Mouse (Mus musculus) kidney, adult 11 months (tissue): Measurements from ENCODE around the gene Gripap1.
"Not testable (repeated sequence)": the region's sequence is repeated elsewhere in the genome, so short reads cannot be mapped to it uniquely, and the experiment has no call there.

ENCODE experiments used
- DNase-seq: peaks from one replicate; pipeline ENCODE4 v3.0.0; 2022

The Gripap1 gene

DNA sequence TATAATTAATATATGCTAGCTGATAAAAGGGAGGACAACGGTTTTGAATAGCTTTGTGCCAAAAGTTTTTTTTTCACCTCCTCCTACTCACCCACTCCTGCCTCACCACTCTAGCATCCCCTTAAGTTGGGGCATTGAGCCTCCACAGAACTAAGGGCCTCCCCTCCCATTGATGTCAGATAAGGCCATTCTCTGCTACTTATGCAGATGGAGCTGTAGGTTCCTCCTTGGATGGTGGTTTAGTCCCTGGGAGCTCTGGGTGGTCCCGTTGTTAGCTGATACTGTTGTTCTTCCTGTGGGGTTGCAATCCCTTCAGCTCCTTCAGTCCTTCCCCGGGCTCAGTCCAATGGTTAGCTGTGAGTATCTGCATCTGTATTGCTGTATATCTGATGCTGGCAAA is 10.3 kb upstream of the Gripap1 start:
- no peak for DNase-seq

DNA sequence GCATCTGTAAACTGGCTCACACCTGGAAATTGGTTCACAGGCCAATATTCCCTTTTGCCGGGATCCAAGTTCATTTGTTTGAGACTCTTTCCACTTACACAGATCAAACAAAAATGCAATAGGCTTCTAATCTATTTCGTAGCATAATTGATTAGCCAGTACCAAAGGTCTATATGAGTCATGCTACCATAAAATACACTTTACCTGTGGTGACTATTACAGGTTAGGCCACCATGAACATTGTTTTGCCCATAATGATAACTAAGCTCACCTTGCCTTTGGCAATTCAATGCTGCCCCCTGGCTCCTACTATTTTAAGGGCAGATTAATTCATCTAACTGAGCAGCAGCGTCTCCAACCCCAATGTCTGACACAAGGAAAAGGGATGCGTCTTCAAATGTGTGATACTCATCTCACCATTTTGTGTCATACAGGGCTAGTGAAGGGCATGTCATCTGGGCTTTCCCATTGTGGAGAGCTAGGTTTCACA is 6.9 kb upstream of the Gripap1 start:
- no peak for DNase-seq

DNA sequence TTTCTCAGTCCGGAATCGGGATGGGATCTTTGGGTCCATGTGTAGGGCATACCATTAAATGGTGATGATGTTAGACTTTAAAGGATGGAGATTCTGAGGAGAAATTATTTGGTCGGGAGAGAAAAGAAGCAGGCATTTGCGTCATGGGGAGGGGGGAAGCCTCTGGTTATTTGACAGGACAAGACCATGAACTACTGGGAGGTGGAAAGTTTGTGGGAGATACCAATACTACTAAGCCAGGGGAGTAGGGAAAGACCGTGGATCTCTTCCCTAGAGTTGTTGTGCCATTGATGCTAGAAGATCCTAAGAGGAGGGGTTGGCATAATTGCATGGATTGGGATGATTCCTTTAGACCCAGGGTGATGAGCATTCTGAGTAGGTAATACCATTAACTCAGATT is 744 bp downstream of the Gripap1 start:
- DNase-seq = no peak

DNA sequence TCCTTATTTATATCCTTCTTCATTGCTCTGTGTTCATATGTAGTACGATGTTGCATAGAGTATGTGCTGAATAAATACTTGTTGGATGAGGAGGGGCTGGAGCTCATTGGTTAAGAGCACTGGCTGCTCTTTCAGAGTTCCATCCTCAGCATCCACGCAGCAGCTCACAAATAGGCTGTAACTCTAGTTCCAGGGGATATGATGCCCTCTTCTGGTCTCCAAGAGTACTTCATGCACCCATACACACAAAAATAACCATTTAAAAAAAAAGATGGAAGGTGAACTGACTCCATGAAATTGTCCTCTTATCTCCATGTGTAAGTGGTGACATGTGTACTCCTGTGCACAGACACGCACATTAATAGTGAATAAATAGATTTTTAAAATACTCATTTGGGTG is 3.8 kb downstream of the Gripap1 start:
- no peak for DNase-seq

DNA sequence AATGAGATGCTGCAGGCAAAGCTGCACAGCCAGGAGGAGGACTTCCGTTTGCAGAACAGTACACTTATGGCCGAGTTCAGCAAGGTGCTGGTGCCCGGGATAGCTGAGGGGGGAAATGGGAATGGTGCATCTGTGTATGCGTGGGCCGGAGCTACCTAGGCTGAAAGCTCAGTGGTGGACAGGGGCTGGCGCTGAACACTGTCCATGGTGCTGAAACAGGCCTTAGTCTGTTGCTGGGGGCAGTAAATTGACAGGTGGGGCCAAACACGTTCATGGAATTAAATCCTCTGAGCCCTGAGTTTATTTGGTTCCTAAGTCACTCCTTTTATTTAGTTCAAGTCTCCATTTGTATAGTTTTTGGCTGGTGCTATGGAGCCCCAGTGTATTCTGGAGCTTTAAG is 5.5 kb downstream of the Gripap1 start:
- no peak for DNase-seq

DNA sequence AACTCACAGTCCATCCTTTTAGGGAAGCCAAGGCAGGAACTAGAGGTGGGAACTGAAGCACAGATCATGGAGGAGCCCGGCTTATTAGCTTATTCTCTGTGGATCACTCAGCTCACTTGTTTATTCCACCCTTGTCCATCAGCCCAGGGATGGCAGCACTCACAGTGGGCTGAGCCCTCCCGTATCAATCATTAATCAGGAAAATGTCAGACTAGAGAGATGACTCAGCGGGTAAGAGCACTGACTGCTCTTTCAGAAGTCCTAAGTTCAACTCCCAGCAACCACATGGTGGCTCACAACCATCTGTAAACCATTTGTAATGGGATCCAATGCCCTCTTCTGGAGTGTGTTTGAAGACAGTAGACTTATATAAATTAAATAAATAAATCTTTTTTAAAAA is 7.8 kb downstream of the Gripap1 start:
- DNase-seq = peak; percentile 63

DNA sequence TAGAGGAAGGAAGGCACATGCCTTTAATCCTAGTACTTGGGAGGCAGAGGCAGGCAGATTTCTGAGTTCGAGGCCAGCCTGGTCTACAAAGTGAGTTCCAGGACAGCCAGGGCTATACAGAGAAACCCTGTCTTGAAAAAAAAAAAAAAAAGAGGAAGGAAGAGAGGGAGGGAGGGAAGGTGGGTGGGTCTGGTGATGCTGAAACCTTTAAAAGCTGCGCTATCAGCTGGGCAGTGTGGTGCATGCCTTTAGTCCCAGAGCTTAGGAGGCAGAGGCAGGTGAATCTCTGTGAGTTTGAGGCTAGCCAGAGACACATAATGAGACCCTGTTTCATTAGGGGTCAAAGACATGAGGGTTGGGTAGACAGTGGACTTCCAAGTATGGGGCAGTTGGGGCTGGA is 12.6 kb downstream of the Gripap1 start:
- not testable (repeated sequence) for DNase-seq

DNA sequence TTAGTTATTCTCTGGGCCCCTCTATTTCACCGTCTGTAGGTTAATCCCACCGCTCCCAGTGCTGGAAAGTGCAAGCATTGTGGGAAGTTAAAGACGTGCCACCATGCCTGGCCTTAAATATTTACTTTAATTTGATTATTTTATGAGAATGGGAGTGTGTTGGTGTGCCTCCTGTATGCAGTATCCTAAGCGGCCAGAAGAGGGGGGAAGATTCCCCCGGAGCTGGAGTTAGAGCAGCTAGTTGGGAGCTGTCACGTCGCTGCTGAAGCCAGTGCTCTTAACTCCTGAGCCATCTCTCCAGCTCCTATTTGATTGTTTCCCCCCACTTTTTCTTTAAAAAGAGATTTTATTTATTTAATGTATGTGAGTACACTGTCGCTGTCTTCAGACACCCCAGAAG is 25.5 kb downstream of the Gripap1 start:
- DNase-seq = not testable (repeated sequence)

DNA sequence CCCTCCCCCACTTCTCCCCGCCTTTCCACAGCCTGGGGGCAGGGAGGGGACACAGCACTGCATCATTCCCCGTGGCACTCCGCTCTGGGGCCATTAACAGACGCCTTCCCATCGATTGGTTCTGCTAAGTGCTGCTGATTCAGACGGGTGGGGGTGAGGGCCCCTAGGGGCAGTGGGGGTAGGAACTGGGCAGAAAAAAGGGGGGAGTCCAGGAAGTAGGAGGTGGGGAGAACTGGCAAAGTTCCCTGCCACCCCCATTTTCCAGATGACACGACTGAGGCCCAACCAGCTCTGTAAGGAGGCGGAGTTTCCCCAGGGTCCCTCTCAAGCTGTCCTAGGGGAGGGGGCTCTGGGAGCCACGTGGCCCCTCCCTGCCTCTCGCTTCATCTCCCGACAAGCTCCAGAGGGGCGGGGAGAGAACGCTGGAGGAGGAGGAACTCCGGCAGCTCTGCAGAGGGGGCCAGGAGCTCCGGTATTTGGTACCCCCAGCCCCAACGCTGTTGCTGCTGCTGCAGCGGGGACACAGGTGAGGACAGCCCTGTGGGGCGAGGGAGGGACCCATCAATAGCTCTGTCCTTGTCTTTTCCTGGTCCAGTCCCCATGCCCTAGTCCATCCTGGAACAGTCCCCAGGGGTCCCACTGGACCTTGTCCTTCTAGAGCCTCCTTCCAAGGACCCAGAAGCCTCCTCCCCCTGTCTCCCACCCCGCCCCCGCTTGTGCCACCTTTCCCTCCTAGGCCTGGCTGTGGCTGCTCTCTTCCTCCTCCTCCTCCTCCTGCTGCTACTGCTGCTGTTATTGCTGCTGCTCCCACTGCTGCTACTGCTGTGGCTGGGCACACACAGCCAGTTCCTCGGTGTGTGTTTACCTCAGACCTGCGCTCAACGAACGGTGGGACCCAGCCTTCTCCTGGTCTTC is 32.6 kb downstream of the Gripap1 start, which contains the start of gene Kcnd1:
TSS of gene Kcnd1 (plus strand) at position 425 of the 915 bp plus-strand sequence.
- DNase-seq = no peak

DNA sequence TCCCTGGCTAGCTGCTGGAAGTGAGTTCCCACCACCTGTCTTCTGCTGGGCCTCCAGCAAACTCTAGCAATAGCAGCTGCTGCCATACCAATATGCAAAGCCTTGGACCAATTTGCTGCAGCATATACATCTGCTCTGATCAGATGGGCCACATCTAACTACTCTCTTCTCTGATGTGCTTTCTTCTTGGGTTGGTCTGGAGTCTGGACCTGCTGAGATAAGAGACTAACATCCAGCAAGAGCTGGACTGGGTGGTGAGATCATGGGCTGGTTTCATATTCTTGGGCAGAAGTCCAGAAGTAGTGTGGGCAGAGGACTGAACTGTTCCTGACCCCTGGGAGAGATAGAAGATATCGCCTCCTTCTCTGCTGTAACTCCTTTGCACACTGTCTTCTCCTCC is 47.6 kb downstream of the Gripap1 start:
- no peak for DNase-seq

DNA sequence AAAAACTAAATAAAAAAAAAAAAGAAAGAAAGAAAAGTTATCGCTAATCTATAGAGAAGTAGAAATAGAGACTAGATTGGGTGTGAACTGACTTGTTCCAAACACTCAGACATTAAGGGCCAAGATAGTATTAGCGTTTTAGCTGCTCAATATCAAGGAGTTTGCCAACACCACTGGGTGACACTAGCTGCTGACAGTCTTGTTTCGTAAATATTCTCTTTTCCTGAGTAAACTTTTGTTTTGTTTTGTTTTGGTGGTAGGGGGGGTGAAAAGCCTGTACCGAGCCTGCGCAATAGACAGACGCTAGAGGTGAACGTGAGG is 51.2 kb downstream of the Gripap1 start:
- no peak for DNase-seq

DNA sequence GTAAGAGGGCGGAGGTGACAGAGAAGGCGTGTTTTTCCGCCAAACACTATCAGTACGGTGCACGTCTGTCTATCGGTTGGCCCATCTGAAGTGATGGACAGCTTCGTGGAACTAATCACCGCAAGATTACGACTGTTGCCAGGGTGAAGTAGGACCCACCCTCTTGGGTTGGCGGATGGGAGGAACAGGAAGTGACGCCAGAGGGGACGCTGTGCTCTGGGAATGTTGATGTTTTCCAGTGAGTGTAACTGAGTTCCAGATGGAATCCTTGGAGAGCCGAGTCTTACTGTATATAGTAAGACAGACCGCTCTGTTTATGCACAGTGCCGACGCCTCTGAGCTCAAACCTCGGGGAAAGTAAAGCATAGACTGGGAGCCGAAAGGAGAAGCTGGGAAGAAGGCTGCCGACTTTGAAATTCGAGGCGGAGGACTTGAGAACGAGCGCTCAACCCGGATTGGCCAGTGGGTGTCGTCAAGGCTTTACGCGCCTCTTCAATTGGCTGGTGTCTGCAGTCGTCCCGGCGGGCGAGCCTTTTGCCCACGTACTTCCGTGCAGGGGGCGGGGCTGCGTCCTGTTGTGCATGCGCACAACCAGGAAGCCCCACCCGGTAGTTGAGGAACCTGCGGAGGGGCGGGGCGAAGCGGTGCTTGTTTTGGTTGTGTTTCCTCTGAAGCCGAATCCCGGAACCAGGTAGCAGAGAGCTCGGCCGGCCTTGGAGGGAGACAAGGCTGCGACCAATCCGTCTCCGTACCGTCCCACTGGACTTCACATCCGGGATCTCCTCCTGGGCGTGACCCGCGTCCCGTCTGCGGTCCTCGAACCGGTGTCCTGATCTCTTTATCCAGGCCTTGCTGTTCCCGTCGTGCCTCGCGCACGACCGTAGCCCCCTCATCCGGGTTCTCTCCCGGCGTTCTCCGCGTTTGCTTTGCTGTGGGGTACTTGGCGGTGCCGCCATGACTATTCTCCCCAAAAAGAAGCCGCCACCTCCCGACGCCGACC is 51.9 kb downstream of the Gripap1 start, which contains the start of gene Otud5:
TSS of gene Otud5 (plus strand) at position 202 of the 1,000 bp plus-strand sequence.
- DNase-seq = peak; percentile 96

DNA sequence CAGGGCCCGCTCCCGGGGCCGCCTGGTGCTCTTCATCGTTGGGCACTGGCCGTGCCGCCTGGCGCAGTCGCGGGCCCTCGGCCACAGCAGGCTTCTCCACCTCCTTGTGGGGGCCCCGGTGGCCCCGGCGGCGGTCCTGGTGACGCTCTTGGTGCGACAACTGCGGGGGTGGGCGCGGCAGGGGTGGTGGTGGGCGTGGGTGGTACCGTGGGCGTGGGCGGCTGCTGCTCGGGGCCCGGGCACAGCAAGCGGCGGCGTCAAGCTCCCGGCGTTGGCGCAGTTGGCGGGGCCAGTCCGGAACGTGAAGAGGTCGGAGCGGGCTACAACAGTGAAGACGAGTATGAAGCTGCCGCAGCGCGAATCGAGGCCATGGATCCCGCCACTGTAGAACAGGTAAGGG is 52.8 kb downstream of the Gripap1 start:
- no peak for DNase-seq

DNA sequence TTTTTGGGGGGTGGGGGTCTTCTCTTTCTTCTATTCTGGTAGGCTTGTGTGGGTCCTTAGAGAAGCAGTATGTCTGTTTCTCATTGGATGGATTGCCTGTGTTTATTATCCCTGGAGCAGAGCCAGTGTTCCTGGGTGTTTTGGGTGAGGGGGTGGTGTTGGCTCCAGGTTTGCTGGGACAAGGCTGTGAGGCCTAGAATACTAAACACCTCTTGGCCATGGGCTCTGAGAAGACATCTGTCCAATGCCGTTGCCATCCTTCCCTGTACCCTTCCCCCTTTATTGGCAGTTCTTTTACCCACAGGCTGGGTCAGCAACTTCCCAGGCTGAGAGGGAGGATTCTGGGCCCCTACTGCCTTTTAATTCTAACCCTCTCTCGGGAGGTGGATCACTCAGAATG is 58.3 kb downstream of the Gripap1 start:
- DNase-seq = no peak

DNA sequence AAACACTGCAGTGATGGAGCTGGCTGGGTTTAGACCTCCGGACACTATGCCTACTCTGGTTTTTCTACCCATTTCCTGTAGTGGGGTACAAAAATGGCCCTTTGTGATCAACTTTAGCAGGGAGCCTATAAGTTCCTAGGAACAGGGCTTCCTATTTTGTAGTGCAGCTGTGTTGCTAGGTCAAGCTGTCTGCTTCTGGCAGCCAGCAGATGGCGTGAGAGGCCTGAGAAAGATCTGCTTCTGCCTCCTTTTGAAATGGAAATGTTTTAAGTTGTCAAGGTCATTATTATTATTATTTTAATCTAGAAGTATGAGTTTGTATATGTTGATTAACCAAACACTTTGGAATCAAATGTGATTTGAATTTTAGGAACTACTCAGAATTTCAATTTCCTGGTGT is 65.0 kb downstream of the Gripap1 start:
- DNase-seq = no peak

DNA sequence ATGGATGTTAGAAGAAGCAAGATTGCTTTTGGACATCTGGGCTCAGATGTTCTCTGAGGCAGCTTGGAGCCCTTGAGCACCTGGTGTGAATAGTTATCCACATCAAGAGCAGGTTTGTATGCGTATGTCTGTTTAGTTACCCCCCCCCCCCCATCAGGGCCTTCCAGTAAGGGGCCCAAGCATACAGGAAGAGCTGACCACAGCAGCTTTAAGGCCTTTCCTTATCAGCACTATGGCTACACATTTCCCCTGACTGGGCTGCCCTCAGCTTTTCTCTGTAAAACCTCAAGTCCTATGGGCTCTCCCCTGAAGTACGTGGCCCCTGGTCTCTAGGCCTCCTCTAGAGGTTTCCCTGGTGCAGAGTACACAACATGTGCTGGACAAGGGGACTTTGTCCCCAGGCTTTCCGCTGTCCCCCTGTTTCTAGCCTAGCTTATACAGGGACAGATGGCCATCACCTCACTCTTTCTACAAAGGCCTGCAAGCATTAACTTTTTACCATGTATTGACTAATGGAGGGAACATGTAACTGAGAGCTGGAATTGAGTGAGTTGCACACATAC is 69.7 kb downstream of the Gripap1 start:
- DNase-seq = no peak

DNA sequence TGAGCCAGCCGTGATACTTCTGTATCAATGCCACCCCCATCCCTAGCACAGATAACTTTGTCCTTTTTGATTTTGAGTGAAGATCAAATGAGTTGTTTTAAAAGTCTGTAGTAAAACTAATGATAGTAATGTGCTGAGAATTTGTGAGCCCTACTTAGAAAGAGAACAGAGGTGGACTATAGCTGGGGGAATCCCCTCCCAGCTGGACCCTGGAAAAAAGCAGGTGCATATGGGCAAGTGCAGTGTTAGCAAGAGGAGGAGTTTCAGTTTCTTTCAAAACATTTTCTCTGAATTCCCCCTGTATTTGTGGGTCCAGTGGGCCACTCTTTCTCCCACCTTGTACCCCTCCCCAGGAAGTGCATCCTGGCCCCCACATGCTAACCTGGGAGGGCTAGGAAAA is 73.6 kb downstream of the Gripap1 start:
- DNase-seq = no peak

DNA sequence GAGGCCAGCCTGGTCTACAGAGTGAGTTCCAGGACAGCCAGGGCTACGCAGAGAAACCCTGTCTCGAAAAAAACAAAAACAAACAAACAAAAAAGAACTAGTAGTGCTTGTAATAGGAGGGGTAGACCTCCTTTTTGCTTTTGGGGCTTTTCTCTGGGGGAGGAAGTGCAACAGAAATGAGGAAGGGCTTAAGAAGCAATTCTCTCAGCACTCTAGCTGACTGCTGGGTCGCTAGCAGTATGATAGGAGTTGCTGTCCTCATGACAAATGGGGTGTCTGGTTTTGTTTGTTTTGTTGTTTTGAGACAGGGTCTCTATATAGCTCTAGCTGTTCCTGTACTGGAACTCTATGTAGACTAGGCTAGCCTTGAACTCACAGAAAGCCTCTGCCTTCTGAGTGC is 75.0 kb downstream of the Gripap1 start:
- DNase-seq = no peak

DNA sequence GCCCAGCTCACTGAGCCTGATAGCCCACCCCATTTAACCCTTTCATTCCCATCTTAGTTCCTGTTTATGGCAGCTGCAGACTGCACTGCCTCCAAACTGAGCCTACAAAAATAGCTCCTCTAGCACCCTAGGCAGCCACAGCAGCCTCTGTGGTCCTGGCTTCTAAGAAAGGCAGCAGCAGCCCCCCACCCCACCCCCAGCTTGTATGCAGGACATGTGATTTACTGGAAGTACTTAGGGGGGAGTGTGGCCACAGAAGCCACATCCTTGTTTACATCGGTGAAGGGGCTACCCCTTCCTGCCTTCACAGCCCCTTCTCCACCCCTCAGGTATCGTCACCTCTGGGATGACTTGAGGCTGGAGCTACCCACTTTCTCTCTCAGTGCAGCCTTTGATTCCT is 75.8 kb downstream of the Gripap1 start:
- no peak for DNase-seq

DNA sequence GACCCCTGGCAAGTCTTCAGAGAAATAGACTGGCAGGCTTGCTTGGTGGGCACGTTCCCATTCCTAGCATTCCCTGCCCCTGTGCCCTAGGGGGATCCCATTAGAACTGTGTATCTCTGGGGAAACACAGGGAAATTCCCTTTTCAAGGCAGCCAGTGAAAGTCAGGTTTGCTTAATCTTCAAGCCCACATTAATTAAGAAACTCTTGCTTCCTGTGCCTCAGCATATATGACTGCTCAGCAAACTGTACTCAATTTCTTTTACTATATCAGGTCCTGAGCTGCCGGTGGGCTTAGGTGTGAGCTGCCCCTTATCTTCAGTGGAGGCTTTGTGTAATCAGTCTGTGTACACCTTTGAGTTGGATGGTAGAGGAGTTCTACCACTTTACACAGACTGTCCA is 76.2 kb downstream of the Gripap1 start:
- DNase-seq = no peak

DNA sequence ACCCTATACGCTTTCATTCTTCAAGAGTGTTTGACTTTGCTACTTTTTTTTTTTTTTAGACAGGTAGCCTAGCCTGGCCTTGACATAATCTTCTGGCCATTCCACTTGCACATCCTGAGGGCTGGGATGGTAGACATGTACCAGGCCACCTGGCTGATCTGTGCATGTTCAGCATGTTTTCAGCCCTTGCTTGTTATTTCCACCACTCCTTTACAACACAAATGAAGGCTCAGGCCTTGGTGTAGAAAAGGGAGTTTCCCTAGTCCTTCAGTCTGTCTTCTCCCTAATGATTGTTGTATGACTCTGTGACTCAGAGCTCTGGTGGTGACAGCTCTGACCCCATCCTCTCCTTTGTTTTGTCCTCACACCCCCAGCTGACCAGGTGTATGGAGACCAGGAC is 77.6 kb downstream of the Gripap1 start:
- no peak for DNase-seq

DNA sequence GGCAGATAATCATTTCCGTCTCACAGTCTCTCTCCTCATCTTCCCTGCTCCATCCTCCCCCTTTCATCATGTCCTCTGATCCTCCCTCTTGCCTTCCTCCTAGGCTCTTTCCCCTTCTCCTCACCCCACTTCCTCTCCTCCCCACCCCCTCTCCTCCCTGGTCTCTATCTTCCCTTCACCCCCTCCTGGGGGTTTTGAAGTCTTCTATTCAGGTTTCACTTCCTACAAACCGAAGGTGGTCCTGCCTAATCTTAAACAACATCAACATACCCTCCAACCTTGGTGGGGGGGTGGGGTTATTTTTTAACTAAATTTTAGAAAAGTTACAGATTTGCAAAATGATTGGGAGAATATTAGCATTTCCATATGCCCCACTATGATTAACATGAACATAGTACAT is 78.9 kb downstream of the Gripap1 start:
- DNase-seq = no peak

DNA sequence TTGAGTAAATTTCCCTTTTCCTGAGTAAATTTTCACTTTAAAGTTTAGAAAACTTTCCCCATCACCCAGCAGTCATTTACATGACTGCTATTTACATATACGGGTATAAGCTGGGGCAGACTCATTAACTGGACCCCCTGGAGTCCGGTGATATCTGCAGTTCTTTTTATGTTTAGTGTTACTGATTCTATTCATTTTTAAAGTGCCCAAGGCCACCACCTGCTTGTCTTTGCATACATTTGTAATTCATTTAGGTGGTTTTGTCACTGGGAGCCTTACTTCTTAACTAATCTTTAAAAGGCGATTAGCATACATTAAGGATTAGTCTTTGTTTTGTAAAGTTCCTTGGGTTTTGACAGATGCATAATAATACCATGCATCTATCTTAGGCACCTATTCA is 80.3 kb downstream of the Gripap1 start:
- no peak for DNase-seq
